ENCODE assay signal across 21 mouse cellular contexts in the genomic region with DNA sequence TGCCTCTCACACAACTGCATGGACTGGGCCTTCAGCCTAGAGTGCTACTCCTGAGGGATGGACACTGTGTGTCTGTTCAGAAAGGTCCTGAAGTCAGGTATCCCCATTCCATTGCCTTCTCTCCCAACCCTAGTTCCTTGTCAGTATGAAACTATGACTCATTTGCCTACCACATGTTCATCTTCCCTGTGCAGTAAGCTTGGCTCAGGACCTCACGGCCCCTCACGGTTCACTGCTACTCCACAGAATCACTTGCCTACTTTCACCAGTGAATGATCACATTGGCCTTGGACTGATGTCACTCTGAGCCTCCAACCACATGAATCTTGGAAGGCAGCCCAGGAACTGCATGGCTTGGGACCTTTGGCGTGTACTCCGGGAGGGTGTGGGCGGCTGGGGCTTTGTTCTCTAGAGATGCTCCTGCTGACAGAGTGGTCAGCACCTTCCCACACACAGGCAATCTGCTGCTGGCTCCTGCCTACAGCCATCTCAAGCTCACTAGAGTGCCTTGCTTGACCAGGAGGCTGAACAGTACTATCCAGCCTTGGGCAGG. TPM values are rescaled to one million over a fixed set of nuclear protein-coding genes. Genes with fewer than 3 reads are reported as not detected.
DNase-seq lines count a peak whose midpoint lies in the region; ATAC-seq and TF ChIP-seq lines count a peak whose summit lies in the region.
"Had no signal": no experiment of that assay in that cellular context is flagged by ENCODE, and none has a peak within 500 bp of the region (broad histone marks: within the 10 kb centered on the region; RNA-seq: fewer than 3 reads in every experiment).

No protein-coding gene starts in this region.

- no peaks in the 10 kb centered on the region for H3K27me3 ChIP-seq in hindbrain, postnatal 0 days (ENCODE audit: insufficient read depth, low read length)
- H3K27me3 ChIP-seq in hindbrain, embryonic 11.5 days (ENCODE audit: control insufficient read depth, insufficient read depth, low read length), result peaks cover 21% of the 10 kb centered on the region

- H3K9me3 ChIP-seq in hindbrain, postnatal 0 days (ENCODE audit: low read length), result no peaks in the 10 kb centered on the region
- no peaks in the 10 kb centered on the region for H3K9me3 ChIP-seq in hindbrain, embryonic 11.5 days (ENCODE audit: control insufficient read depth, low read length)
- H3K9me3 ChIP-seq: heart, embryonic 13.5 days; hindbrain, embryonic 15.5 days; limb, embryonic 15.5 days; liver, embryonic 15.5 days; midbrain, embryonic 13.5 days; neural tube, embryonic 12.5 days had no signal

- DNase-seq in hindbrain, postnatal 0 days (ENCODE audit: low spot score), result peak; percentile 50
- no peak for DNase-seq in hindbrain, embryonic 11.5 days (ENCODE audit: low spot score)
- peak; percentile 65 for DNase-seq in NIH3T3 (ENCODE audit: low read depth)
- DNase-seq in cerebellum, adult 18-20 months, result peak; percentile 82 to 86
- peak; percentile 86 to 89 for DNase-seq in cerebellum, postnatal 25 days
- no peak for DNase-seq in heart, postnatal 10 days
- DNase-seq: heart, adult 18-20 months; heart, postnatal 36 days; spleen, adult 18-20 months; thymus, postnatal 36 days had no signal

- TF ChIP-seq CTCF in hindbrain, postnatal 0 days (IDR thresholded peaks at IDR 0.05; ENCODE audit: low read depth), result no peak

- no peak overlapping the region for H3K27ac ChIP-seq in hindbrain, postnatal 0 days
- H3K27ac ChIP-seq in hindbrain, embryonic 11.5 days (ENCODE audit: low read depth, low read length), result no peak overlapping the region
- H3K27ac ChIP-seq: heart, embryonic 13.5 days; hindbrain, embryonic 15.5 days; limb, embryonic 15.5 days; liver, embryonic 15.5 days; midbrain, embryonic 13.5 days; neural tube, embryonic 12.5 days had no signal

- H3K4me1 ChIP-seq in hindbrain, postnatal 0 days (ENCODE audit: insufficient read depth, low read length), result no peaks in the 10 kb centered on the region; the same call in 1 of the 2 replicates
- H3K4me1 ChIP-seq in hindbrain, embryonic 11.5 days (replicated peaks; ENCODE audit: control insufficient read depth, insufficient read depth, low read length), result no peaks in the 10 kb centered on the region; the same call in 1 of the 2 replicates
- H3K4me1 ChIP-seq: liver, embryonic 15.5 days had no signal

- H3K36me3 ChIP-seq in hindbrain, postnatal 0 days (ENCODE audit: insufficient read depth, low read length), result no peaks in the 10 kb centered on the region
- H3K36me3 ChIP-seq in hindbrain, embryonic 11.5 days (ENCODE audit: control insufficient read depth, insufficient read depth, low read length), result no peaks in the 10 kb centered on the region
- H3K36me3 ChIP-seq: heart, embryonic 13.5 days; hindbrain, embryonic 15.5 days; limb, embryonic 15.5 days; liver, embryonic 15.5 days; midbrain, embryonic 13.5 days; neural tube, embryonic 12.5 days had no signal

- ATAC-seq in hindbrain, postnatal 0 days, result peak; percentile 27; the same call in 1 of the 2 replicates
- no peak for ATAC-seq in hindbrain, embryonic 11.5 days (ENCODE audit: low FRiP score)
- ATAC-seq in frontal cortex, adult (ENCODE audit: low TSS enrichment), result no peak
- ATAC-seq: CD4-positive, CD25-positive, alpha-beta regulatory T cell, adult 4 months; intestine, postnatal 0 days; lung, postnatal 0 days; midbrain, embryonic 13.5 days had no signal

- intact Hi-C loops in heart, postnatal 10 days (cut with DNase I), result no loop called here

- H3K4me3 ChIP-seq in hindbrain, postnatal 0 days (ENCODE audit: low read length), result no peak overlapping the region
- no peak overlapping the region for H3K4me3 ChIP-seq in hindbrain, embryonic 11.5 days (ENCODE audit: low read depth, low read length)
- H3K4me3 ChIP-seq: heart, embryonic 13.5 days; hindbrain, embryonic 15.5 days; limb, embryonic 15.5 days; liver, embryonic 15.5 days; midbrain, embryonic 13.5 days; neural tube, embryonic 12.5 days had no signal

- WGBS in hindbrain, postnatal 0 days, result 68% methylated on average over 5 of the region's 5 CpGs
- 90% methylated on average over 5 of the region's 5 CpGs for WGBS in hindbrain, embryonic 11.5 days

- H3K4me2 ChIP-seq in hindbrain, postnatal 0 days (ENCODE audit: low read depth, low read length), result no peak overlapping the region
- H3K4me2 ChIP-seq in hindbrain, embryonic 11.5 days (replicated peaks; ENCODE audit: low read depth, low read length), result no peak overlapping the region
- H3K4me2 ChIP-seq: heart, embryonic 13.5 days; hindbrain, embryonic 15.5 days; limb, embryonic 15.5 days; liver, embryonic 15.5 days; midbrain, embryonic 13.5 days; neural tube, embryonic 12.5 days had no signal

- no peak overlapping the region for H3K9ac ChIP-seq in hindbrain, postnatal 0 days (replicated peaks; ENCODE audit: low read length)
- no peak overlapping the region for H3K9ac ChIP-seq in hindbrain, embryonic 11.5 days (ENCODE audit: low read depth, low read length)
- H3K9ac ChIP-seq: heart, embryonic 13.5 days; hindbrain, embryonic 15.5 days; limb, embryonic 15.5 days; liver, embryonic 15.5 days; midbrain, embryonic 13.5 days; neural tube, embryonic 12.5 days had no signal

RNA-seq across cellular contexts. Expression of a gene that starts 4.6 kb away (rescaled TPM):
- 128 and 142 TPM in 2 replicates for total RNA-seq in hindbrain, postnatal 0 days (2014; rRNA removed)
- 32.3 and 34.6 TPM in 2 replicates for polyA plus RNA-seq in hindbrain, postnatal 0 days (2015; fragmentation: Nextera tagmentation; extraction: Ambion mirVana)
- 16.3 and 18.9 TPM in 2 replicates for polyA plus RNA-seq in hindbrain, embryonic 11.5 days (2014; fragmentation: Nextera tagmentation; extraction: Ambion mirVana)
- not detected for total RNA-seq in heart, postnatal 10 days (2021)
- total RNA-seq: heart, postnatal 36 days; megakaryocyte, adult 5-6 weeks had no signal
- polyA plus RNA-seq: CD4-positive, CD25-positive, alpha-beta regulatory T cell, adult 4 months; lung, postnatal 0 days had no signal

RNA-seq across cellular contexts. Expression of a gene that starts 17.1 kb away (rescaled TPM):
- 304 and 351 TPM in 2 replicates for total RNA-seq in hindbrain, postnatal 0 days (2014; rRNA removed)
- 24.7 and 26.7 TPM in 2 replicates for polyA plus RNA-seq in hindbrain, postnatal 0 days (2015; fragmentation: Nextera tagmentation; extraction: Ambion mirVana)
- 1.3 and 1.5 TPM in 2 replicates for polyA plus RNA-seq in hindbrain, embryonic 11.5 days (2014; fragmentation: Nextera tagmentation; extraction: Ambion mirVana)
- 100 to 1,000 TPM; 640 to 727 TPM for total RNA-seq in heart, postnatal 10 days (2021)
- total RNA-seq: megakaryocyte, adult 5-6 weeks had no signal
- polyA plus RNA-seq: CD4-positive, CD25-positive, alpha-beta regulatory T cell, adult 4 months; limb, embryonic 15.5 days; liver, embryonic 15.5 days had no signal

RNA-seq across cellular contexts. Expression of a gene that starts 47.3 kb away (rescaled TPM):
- total RNA-seq in hindbrain, postnatal 0 days (2014; rRNA removed), result 300 and 340 TPM in 2 replicates
- 329 and 347 TPM in 2 replicates for polyA plus RNA-seq in hindbrain, postnatal 0 days (2015; fragmentation: Nextera tagmentation; extraction: Ambion mirVana)
- 393 and 410 TPM in 2 replicates for polyA plus RNA-seq in hindbrain, embryonic 11.5 days (2014; fragmentation: Nextera tagmentation; extraction: Ambion mirVana)
- 10 to 100 TPM; 60.7 to 62.1 TPM for total RNA-seq in heart, postnatal 10 days (2021)

Comparison
In these comparisons a context has a peak if more than half of its experiments do, and no peak if none do; other contexts are left out.
1. DNase-seq: peak in hindbrain, postnatal 0 days (single experiment), NIH3T3 (single experiment), cerebellum, adult 18-20 months (2 of 2) and cerebellum, postnatal 25 days (2 of 2); none in hindbrain, embryonic 11.5 days (single experiment) and heart, postnatal 10 days (0 of 2).
2. RNA of a gene that starts 4.6 kb away (total RNA-seq): 128 to 142 TPM in hindbrain, postnatal 0 days; not detected in heart, postnatal 10 days; every median in the first group is over 100 times any median in the second.